Mouse (Mus musculus) MEL (cell line): ENCODE data around the gene Arap1. TPM values are rescaled to one million over a fixed set of nuclear protein-coding genes. Genes with fewer than 3 reads are reported as not detected.

Source experiments
- DNase-seq: peaks from one replicate; pipeline ENCODE4 v3.0.0; 2011; ENCODE audit warnings: low read depth, low spot score
- H3K27ac ChIP-seq: 2 replicates; pipeline ENCODE4 v1.5.1; 2012; ENCODE audit warnings: low read depth, mild to moderate bottlenecking, control low read depth, low read length, moderate library complexity; ENCODE audit not compliant: control insufficient read depth
- H3K27me3 ChIP-seq, 2 experiments: fragments of 150-350 bp in 1 of 2; sonication (generic) in 1 of 2; 2 replicates each; pipeline ENCODE4 v1.6.1; 2012; ENCODE audit warnings: low read length in 2 of 2, mild to moderate bottlenecking in 2 of 2, improper control_type of control experiment in 1 of 2, moderate library complexity in 1 of 2; ENCODE audit not compliant: insufficient read depth in 2 of 2, control insufficient read depth in 1 of 2
- H3K36me3 ChIP-seq, 2 experiments: 2 replicates each; pipeline ENCODE4 v1.6.1; 2012 to 2014; ENCODE audit warnings: low read length in 2 of 2, improper control_type of control experiment in 1 of 2, inconsistent platforms in 1 of 2, mild to moderate bottlenecking in 1 of 2; ENCODE audit not compliant: insufficient read depth in 2 of 2, control insufficient read depth in 1 of 2
- H3K4me1 ChIP-seq, 2 experiments: fragments of 150-350 bp in 1 of 2; sonication (generic) in 1 of 2; 2 replicates each; pipeline ENCODE4 v1.6.1; 2012; ENCODE audit warnings: low read length in 2 of 2, improper control_type of control experiment in 1 of 2, mild to moderate bottlenecking in 1 of 2; ENCODE audit not compliant: insufficient read depth in 2 of 2, control insufficient read depth in 1 of 2
- H3K4me3 ChIP-seq, 2 experiments: fragments of 150-350 bp in 1 of 2; sonication (generic) in 1 of 2; 2 replicates each; pipeline ENCODE4 v1.5.1; 2012; ENCODE audit warnings: low read depth in 2 of 2, low read length in 2 of 2, mild to moderate bottlenecking in 2 of 2, moderate library complexity in 2 of 2, control low read depth in 1 of 2, improper control_type of control experiment in 1 of 2; ENCODE audit not compliant: control insufficient read depth in 1 of 2, insufficient read depth in 1 of 2
- H3K79me2 ChIP-seq: 2 replicates; pipeline ENCODE4 v1.6.1; 2012; ENCODE audit warnings: mild to moderate bottlenecking, low read length, moderate library complexity; ENCODE audit not compliant: control insufficient read depth, poor library complexity, insufficient read depth
- H3K9ac ChIP-seq: 2 replicates; pipeline ENCODE4 v1.6.1; 2012; ENCODE audit warnings: low read depth, mild to moderate bottlenecking, control low read depth, low read length, moderate library complexity; ENCODE audit not compliant: control insufficient read depth, poor library complexity, severe bottlenecking
- H3K9me3 ChIP-seq: fragments of 150-350 bp; sonication (generic); replicated peaks from 2 replicates; pipeline ENCODE4 v1.6.1; 2012; ENCODE audit warnings: mild to moderate bottlenecking, low read length, improper control_type of control experiment, moderate library complexity; ENCODE audit not compliant: insufficient read depth
- CHD2 ChIP-seq: IDR thresholded peaks from 2 replicates; pipeline ENCODE4 v1.6.1; 2011; ENCODE audit warnings: low read length, improper control_type of control experiment
- ETS1 ChIP-seq: IDR thresholded peaks from 2 replicates; pipeline ENCODE4 v1.6.1; 2012; ENCODE audit warnings: low read depth, mild to moderate bottlenecking, inconsistent platforms, low read length, improper control_type of control experiment, moderate library complexity
- JUND ChIP-seq: IDR thresholded peaks from 2 replicates; pipeline ENCODE4 v1.6.1; 2011; ENCODE audit warnings: low read depth, mild to moderate bottlenecking, improper control_type of control experiment, low read length
- MAFK ChIP-seq: IDR thresholded peaks from 2 replicates; pipeline ENCODE4 v1.6.1; 2011; ENCODE audit warnings: low read depth, mild to moderate bottlenecking, low read length, improper control_type of control experiment, borderline replicate concordance
- MAX ChIP-seq: IDR thresholded peaks from 2 replicates; pipeline ENCODE4 v1.6.1; 2011; ENCODE audit warnings: low read length, improper control_type of control experiment
- MAZ ChIP-seq: IDR thresholded peaks from 2 replicates; pipeline ENCODE4 v1.6.1; 2012; ENCODE audit warnings: low read depth, mild to moderate bottlenecking, inconsistent platforms, low read length, improper control_type of control experiment
- MEF2A ChIP-seq: IDR thresholded peaks from 2 replicates; pipeline ENCODE4 v1.6.1; 2014; ENCODE audit warnings: low read depth, mild to moderate bottlenecking, inconsistent platforms, low read length, improper control_type of control experiment; ENCODE audit not compliant: poor library complexity, insufficient replicate concordance, severe bottlenecking; ENCODE audit errors: extremely low read depth
- MXI1 ChIP-seq: IDR thresholded peaks from 2 replicates; pipeline ENCODE4 v1.6.1; 2011; ENCODE audit warnings: mild to moderate bottlenecking, low read depth, low read length, improper control_type of control experiment
- NELFE ChIP-seq: IDR thresholded peaks from 2 replicates; pipeline ENCODE4 v1.6.1; 2011; ENCODE audit warnings: low read depth, low read length, improper control_type of control experiment
- NRF1 ChIP-seq: IDR thresholded peaks from 2 replicates; pipeline ENCODE4 v1.6.1; 2014; ENCODE audit warnings: low read depth, mild to moderate bottlenecking, inconsistent platforms, low read length, improper control_type of control experiment, moderate library complexity; ENCODE audit not compliant: poor library complexity, insufficient read depth, severe bottlenecking
- POLR2AphosphoS2 ChIP-seq: IDR thresholded peaks from 2 replicates; pipeline ENCODE4 v1.6.1; 2011; ENCODE audit warnings: low read length, improper control_type of control experiment
- SIN3A ChIP-seq: IDR thresholded peaks from 2 replicates; pipeline ENCODE4 v1.6.1; 2012; ENCODE audit warnings: low read length, improper control_type of control experiment, inconsistent platforms
- SMC3 ChIP-seq: IDR thresholded peaks from 2 replicates; pipeline ENCODE4 v1.6.1; 2011; ENCODE audit warnings: low read depth, low read length, improper control_type of control experiment
- TAL1 ChIP-seq: IDR thresholded peaks from 2 replicates; pipeline ENCODE4 v1.6.1; 2012; ENCODE audit warnings: mild to moderate bottlenecking, inconsistent platforms, low read length, moderate library complexity, mixed read lengths
- USF1 ChIP-seq: IDR thresholded peaks from 2 replicates; pipeline ENCODE4 v1.6.1; 2014; ENCODE audit warnings: low read depth, mild to moderate bottlenecking, inconsistent platforms, low read length, improper control_type of control experiment, moderate library complexity
- USF2 ChIP-seq, 2 experiments: IDR thresholded peaks; 2 replicates each; pipeline ENCODE4 v1.6.1; 2011 to 2012; ENCODE audit warnings: improper control_type of control experiment in 2 of 2, low read length in 2 of 2, borderline replicate concordance in 1 of 2, inconsistent platforms in 1 of 2, low read depth in 1 of 2, mild to moderate bottlenecking in 1 of 2; ENCODE audit not compliant: insufficient read depth in 1 of 2
- polyA plus RNA-seq, 2 experiments: library from polyadenylated mRNA; stranded (reverse) in 1 of 2; unstranded in 1 of 2; fragments of >175 nt in 1 of 2; fragments of >200 nt in 1 of 2; gene quantifications; 2 replicates each; pipeline versions ENCODE4 v1.2.1 to v1.2.4; 2012; ENCODE audit warnings: low replicate concordance in 2 of 2, low read depth in 1 of 2; ENCODE audit not compliant: insufficient read length in 2 of 2, insufficient read depth in 1 of 2, missing spikeins in 1 of 2
- total RNA-seq: library from RNA; depleted of rRNA; stranded (reverse); fragments of 300-350 nt; gene quantifications from 2 replicates; pipeline ENCODE4 v1.2.3, GENCODE M21; 2012

Gene Arap1
- total and polyA plus RNA-seq, 3 experiments, result 13.6 to 27.1 TPM; not detected in 1

GRCm38 (mm10) chr7:101393015-101393414, 45.1 kb downstream of the Arap1 start:
- Histone ChIP-seq H3K9ac (no peak overlapping the region), H3K4me3 (no peak overlapping the region), H3K36me3 (no peaks in the 10 kb centered on the region; a peak in 1 of 4 replicates), H3K27me3 (no peaks in the 10 kb centered on the region), H3K9me3 (no peaks in the 10 kb centered on the region), H3K79me2 (no peaks in the 10 kb centered on the region), H3K27ac (no peak overlapping the region), H3K4me1 (no peaks in the 10 kb centered on the region)
- no peak for TF ChIP-seq JUND
- no peak for TF ChIP-seq MAZ
- no peak for DNase-seq

- H3K9ac ChIP-seq, result no peak overlapping the region
- H3K79me2 ChIP-seq, result no peaks in the 10 kb centered on the region
- no peak overlapping the region for H3K27ac ChIP-seq
- no peaks in the 10 kb centered on the region for H3K27me3 ChIP-seq
- TF ChIP-seq MAZ, result no peak
- no peak for TF ChIP-seq POLR2AphosphoS2
- TF ChIP-seq SMC3, result no peak
- no peaks in the 10 kb centered on the region for H3K4me1 ChIP-seq
- H3K4me3 ChIP-seq, result no peak overlapping the region
- no peak for DNase-seq
- no peaks in the 10 kb centered on the region; a peak in 1 of 4 replicates for H3K36me3 ChIP-seq
- no peaks in the 10 kb centered on the region for H3K9me3 ChIP-seq
Observed at GRCm38 (mm10) chr7:101393694-101394504, 46.0 kb downstream of the Arap1 start.

- H3K9me3 ChIP-seq, result no peaks in the 10 kb centered on the region
- no peaks in the 10 kb centered on the region for H3K79me2 ChIP-seq
- TF ChIP-seq MXI1 (no peak), USF1 (no peak), TAL1 (no peak), MEF2A (no peak), ETS1 (no peak), USF2 (IDR thresholded peaks at IDR 0.05; ENCODE audit: borderline replicate concordance in 1 of 2, insufficient read depth in 1 of 2, low read depth in 1 of 2, low read length in 2 of 2) (no peak), SIN3A (no peak), NRF1 (no peak), MAX (no peak), NELFE (no peak), MAFK (no peak), CHD2 (no peak)
- no peak overlapping the region for H3K9ac ChIP-seq
- H3K4me1 ChIP-seq, result no peaks in the 10 kb centered on the region
- H3K36me3 ChIP-seq, result no peaks in the 10 kb centered on the region; a peak in 1 of 4 replicates
- no peak for DNase-seq
- no peaks in the 10 kb centered on the region for H3K27me3 ChIP-seq
- H3K27ac ChIP-seq, result no peak overlapping the region
- H3K4me3 ChIP-seq, result no peak overlapping the region
Observed at GRCm38 (mm10) chr7:101394569-101394968, 46.7 kb downstream of the Arap1 start.
